Mouse (Mus musculus): ENCODE results near the gene Ubl3.

Gene Ubl3

DNA sequence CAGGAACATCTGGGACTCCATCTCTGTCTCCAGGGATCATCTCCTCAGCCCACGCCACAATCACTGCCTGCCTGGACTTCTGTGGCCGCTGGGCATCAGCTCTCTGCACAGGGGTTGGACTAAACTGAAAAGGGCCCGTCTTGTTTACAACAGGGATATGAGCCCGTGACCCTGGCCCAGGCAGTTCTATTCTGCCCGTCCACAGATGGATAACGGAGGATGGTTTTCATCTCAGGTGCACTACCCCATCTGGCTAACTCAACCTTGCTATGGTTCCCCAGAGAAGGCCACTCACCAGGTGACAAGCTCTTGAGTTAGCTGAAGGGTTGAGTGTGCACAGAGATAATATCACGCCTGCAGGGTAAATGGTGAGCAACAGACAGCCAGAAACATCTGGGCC lies 78.2 kb downstream of the Ubl3 start:
- no peak for DNase-seq (ENCODE audit: low spot score)

GRCm38 (mm10) chr5:148468626-148469441 lies 83.8 kb downstream of the Ubl3 start:
- DNase-seq (ENCODE audit: low spot score) = no peak

DNA sequence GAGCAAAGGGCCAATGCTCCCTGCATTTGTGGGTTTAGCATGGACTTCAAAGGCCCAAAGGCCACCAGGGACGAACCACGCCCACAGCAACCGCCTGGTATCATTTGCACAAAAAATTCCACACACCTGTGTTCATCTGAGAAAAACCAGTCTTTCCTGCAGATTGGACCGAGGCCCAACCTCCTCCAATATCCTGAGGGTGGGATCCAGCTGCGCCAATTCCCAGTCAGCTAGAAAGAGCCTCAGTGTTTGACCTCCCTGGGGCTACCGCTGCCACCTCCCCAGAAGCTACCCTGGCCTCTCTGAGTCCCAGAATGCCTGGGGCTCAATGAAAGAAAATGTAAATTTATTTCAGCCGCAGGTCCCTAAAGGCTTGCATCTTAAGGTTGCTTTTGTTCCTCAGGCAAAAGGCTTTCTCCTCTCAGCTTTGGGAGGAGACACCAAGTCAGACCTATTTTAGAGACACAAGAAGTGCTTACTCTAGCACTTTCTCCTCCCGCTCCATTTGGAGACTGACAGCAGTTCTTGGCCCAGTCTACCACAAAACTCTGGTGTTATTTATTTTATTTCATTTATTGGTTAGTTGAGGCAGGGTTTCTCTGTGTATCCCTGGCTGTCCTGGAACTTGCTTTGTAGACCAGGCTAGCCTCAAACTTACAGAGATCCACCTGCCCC lies 85.5 kb downstream of the Ubl3 start:
- DNase-seq (ENCODE audit: low spot score) = no peak

- DNase-seq (ENCODE audit: low spot score) = no peak
These were observed 86.5 kb downstream of the Ubl3 start for GRCm38 (mm10) chr5:148466116-148466515.

GRCm38 (mm10) chr5:148465091-148465490 lies 87.5 kb downstream of the Ubl3 start:
- no peak for DNase-seq (ENCODE audit: low spot score)

DNA sequence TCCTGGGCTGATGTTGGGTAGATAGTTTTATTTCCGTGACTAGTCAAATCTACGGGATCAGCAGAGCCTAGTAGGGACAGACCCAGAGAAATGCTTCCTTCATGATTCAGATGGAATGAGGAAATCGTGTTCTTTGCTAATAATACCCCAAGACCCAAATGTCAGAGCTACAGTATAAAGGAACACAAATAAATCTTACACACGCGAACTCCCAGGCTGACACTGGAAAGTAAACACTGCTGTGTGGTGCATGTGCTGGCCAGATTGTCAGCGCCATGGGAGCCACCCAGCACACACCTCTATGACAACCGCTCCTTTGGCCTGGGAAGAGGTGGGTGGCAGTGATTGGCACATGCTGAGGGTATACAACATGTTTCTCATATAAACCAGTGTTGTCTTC lies 88.1 kb downstream of the Ubl3 start:
- no peak for DNase-seq (ENCODE audit: low spot score)

DNA sequence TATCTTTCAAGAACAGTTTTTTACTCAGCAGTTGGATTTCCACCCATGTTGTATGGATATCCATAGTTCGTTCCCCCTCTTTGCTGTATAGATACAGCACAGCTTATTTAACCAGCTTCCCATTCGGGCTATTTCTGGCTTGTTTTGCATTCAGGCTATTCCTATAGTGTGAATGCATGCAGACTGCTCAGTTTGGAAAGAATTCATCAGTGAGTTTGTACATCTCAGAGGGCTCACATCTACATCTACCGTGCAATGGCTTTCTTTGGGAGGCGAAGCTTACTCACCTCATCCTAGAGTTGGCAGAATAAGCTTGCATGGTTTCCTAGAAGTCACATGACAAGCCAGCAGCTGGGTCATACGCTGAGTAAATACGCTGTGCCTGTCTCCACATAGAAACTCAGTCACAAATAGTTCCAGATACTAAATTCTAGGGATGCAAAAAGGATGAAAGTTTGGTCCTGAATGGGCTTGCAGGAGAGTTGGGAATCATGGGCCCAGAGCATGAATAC lies 88.8 kb downstream of the Ubl3 start:
- no peak for DNase-seq (ENCODE audit: low spot score)

Data from layer of hippocampus, adult 9-10 months (tissue).